Mouse (Mus musculus) kidney, embryonic 16.5 days (tissue): ENCODE measurements at regions not wholly inside any gene's neighbourhood (a gene's known extent, or its start where the extent isn't known, plus 50 kb on each side); places are given as distances from the start of the nearest gene placed in this dataset.
"Not testable (repeated sequence)": the region's sequence is repeated elsewhere in the genome, so short reads cannot be mapped to it uniquely, and the experiment has no call there.

Experiments used
- ATAC-seq: fragments of 200-750 bp; cut with Nextera tagmentation; 2 replicates; pipeline ENCODE4 v1.8.0; 2017; ENCODE audit warnings: moderate TSS enrichment; ENCODE audit not compliant: low FRiP score, low TSS enrichment
- H3K27ac ChIP-seq: fragments of 300-500 bp; sonication (generic); 2 replicates; pipeline ENCODE4 v1.5.1; 2014; ENCODE audit warnings: low read length
- H3K27me3 ChIP-seq: fragments of 300-500 bp; sonication (generic); 2 replicates; pipeline ENCODE4 v1.6.1; 2014; ENCODE audit warnings: low read length, control low read depth, mixed read lengths; ENCODE audit not compliant: insufficient read depth
- H3K36me3 ChIP-seq: fragments of 300-500 bp; sonication (generic); 2 replicates; pipeline ENCODE4 v1.6.1; 2014; ENCODE audit warnings: low read length, control low read depth, mixed read lengths; ENCODE audit not compliant: insufficient read depth
- H3K4me1 ChIP-seq: fragments of 300-500 bp; sonication (generic); 2 replicates; pipeline ENCODE4 v1.6.1; 2014; ENCODE audit warnings: low read length, control low read depth, mixed read lengths; ENCODE audit not compliant: insufficient read depth
- H3K4me2 ChIP-seq: fragments of 300-500 bp; sonication (generic); replicated peaks from 2 replicates; pipeline ENCODE4 v1.6.1; 2014; ENCODE audit warnings: low read depth, low read length
- H3K4me3 ChIP-seq: fragments of 300-500 bp; sonication (generic); 2 replicates; pipeline ENCODE4 v1.5.1; 2014; ENCODE audit warnings: mild to moderate bottlenecking, low read length
- H3K9ac ChIP-seq: fragments of 300-500 bp; sonication (generic); replicated peaks from 2 replicates; pipeline ENCODE4 v1.6.1; 2014; ENCODE audit warnings: low read length
- H3K9me3 ChIP-seq: fragments of 300-500 bp; sonication (generic); 2 replicates; pipeline ENCODE4 v1.6.1; 2016; ENCODE audit warnings: low read length, control low read depth
- WGBS: fragments of 180-500 bp; shearing (Covaris S2); extraction: QIAGEN DNeasy Blood & Tissue Kit; methylation state at CpG from one replicate; pipeline ENCODE4 v1.1.7; 2014; 5-methylcytosine and 5-hydroxymethylcytosine counted together

GRCm38 (mm10) chr14:53684100-53684499 is 569.8 kb downstream of the Dad1 start:
- not testable (repeated sequence) for ATAC-seq, H3K4me2 ChIP-seq, H3K4me3 ChIP-seq, H3K27ac ChIP-seq, H3K36me3 ChIP-seq, H3K4me1 ChIP-seq, H3K27me3 ChIP-seq, H3K9me3 ChIP-seq, H3K9ac ChIP-seq
- WGBS, result 66% methylated on average over 4 of the region's 4 CpGs

DNA sequence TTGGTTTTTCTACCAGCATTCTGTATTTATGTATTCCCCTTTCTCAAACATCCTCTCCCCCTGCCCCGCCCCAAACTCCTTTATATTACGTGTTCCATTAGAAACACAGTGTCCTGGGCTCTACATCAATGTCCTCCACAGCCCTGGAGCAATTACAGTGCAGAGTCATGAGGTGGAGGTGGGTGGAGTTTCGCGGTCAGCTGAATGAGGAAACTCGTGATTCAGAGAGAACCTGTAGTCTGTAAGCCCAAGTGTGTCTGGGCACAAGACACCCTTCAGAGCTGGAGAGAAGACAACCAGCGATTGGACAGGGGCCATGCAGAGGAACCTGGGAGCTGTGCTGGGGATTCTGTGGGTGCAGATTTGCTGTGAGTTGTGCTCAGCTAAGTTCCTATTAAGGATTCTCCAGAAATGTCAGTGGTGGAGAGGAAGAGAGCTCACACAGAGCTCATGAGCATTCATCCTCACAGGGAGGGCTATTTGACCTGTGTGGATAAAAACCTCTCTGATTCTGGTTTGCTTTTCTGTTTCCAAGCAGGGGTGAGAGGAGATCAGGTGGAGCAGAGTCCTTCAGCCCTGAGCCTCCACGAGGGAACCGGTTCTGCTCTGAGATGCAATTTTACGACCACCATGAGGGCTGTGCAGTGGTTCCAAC is 570.4 kb downstream of the Dad1 start:
- H3K4me3 ChIP-seq, H3K36me3 ChIP-seq, H3K27me3 ChIP-seq, H3K27ac ChIP-seq, H3K9ac ChIP-seq, H3K9me3 ChIP-seq, H3K4me2 ChIP-seq, ATAC-seq, H3K4me1 ChIP-seq: not testable (repeated sequence)
- 58% methylated on average over 9 of the region's 9 CpGs for WGBS

- not testable (repeated sequence) for H3K4me2 ChIP-seq, ATAC-seq, H3K27ac ChIP-seq, H3K36me3 ChIP-seq, H3K4me1 ChIP-seq, H3K9me3 ChIP-seq, H3K9ac ChIP-seq, H3K27me3 ChIP-seq, H3K4me3 ChIP-seq
- WGBS, result 100% methylated on average over 1 of the region's 1 CpGs
Measured at GRCm38 (mm10) chr14:53682679-53683078, 571.2 kb downstream of the Dad1 start.

- H3K4me1 ChIP-seq, H3K27ac ChIP-seq, ATAC-seq, H3K9ac ChIP-seq, H3K4me3 ChIP-seq, H3K36me3 ChIP-seq, H3K27me3 ChIP-seq, H3K4me2 ChIP-seq, H3K9me3 ChIP-seq: not testable (repeated sequence)
- WGBS, result 85% methylated on average over 5 of the region's 5 CpGs
Measured at GRCm38 (mm10) chr14:53681320-53681719, 572.6 kb downstream of the Dad1 start.

DNA sequence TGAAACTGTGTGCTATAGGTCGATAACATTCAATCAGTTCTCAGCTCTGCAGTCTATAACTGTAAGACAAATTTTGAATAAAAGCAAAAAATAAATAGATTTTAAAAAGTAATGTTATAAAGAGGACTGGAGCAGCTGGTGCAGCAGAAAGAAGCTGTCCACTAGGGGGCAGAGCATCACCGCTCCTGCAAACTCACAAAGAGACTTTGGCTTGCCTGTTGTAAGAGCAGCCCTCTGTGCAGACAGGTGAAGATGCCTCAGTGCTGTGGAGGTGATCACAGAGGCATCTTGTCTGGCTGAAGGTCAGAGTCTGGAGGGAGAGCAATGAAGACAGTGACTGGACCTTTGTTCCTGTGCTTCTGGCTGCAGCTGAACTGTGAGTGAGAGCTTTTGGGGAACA is 588.2 kb downstream of the Dad1 start:
- not testable (repeated sequence) for H3K27ac ChIP-seq, H3K4me2 ChIP-seq, H3K27me3 ChIP-seq, H3K4me1 ChIP-seq, H3K36me3 ChIP-seq, H3K9me3 ChIP-seq, ATAC-seq, H3K4me3 ChIP-seq, H3K9ac ChIP-seq
- 17% methylated on average over 2 of the region's 2 CpGs for WGBS

DNA sequence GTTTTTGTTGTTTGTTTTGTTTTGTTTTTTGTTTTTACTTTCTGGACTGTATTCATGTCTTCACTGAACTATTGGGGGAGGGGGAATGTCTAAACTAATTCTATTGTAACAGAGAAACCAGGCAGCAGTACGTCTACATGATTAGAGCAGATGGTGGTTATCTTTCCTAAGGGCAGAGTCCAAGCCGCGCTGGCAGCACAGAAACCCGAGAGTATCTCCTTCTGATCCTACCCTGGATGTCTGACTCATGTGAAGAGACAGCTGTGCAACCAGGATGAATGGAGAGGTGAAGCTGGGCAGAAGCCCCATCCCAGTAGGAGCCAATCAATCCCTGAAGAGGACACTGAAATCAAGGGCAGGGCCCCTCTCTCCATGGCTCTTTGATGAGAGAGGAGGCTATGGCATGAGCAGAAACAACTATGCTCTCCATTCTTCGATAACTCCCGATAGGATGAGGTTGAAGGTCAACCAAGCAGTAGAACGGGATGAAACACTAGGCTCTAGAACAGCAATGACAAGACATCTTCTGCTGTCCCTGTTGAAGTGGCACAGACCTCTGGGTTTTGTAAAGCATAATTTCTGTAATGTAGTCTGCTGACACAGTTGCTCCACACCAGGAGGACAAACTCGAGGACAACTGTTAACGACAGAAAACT is 591.1 kb downstream of the Dad1 start:
- not testable (repeated sequence) for ATAC-seq, H3K9ac ChIP-seq, H3K9me3 ChIP-seq, H3K4me3 ChIP-seq, H3K36me3 ChIP-seq, H3K27me3 ChIP-seq, H3K4me2 ChIP-seq, H3K4me1 ChIP-seq, H3K27ac ChIP-seq
- WGBS, result 69% methylated on average over 8 of the region's 9 CpGs

- not testable (repeated sequence) for H3K9ac ChIP-seq, H3K27ac ChIP-seq, H3K36me3 ChIP-seq, ATAC-seq, H3K4me2 ChIP-seq, H3K4me3 ChIP-seq, H3K27me3 ChIP-seq, H3K9me3 ChIP-seq, H3K4me1 ChIP-seq
- WGBS, result 92% methylated on average over 3 of the region's 3 CpGs
Measured at GRCm38 (mm10) chr14:53654669-53655068, 599.2 kb downstream of the Dad1 start.

DNA sequence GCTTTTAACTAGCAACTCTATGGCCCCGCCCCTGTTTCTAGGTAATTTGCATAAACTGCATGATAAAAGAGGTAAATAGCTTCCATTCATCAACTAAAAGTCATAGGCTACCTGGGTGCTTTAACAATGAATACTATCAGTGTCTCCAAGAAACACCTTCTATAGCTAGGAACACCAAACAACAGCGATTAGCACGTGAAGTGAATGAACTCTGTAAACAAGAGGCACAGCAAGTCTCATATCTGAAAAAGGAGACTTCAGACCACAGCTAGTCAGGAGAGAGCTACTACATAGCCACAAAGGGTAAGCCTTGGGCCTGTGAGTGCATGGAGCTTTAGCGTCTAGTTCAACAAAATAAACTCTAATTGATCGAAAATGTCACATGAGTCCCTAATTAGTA is 602.8 kb downstream of the Dad1 start:
- not testable (repeated sequence) for H3K9ac ChIP-seq, H3K4me1 ChIP-seq, H3K4me2 ChIP-seq, H3K36me3 ChIP-seq, ATAC-seq, H3K27me3 ChIP-seq, H3K4me3 ChIP-seq, H3K27ac ChIP-seq, H3K9me3 ChIP-seq
- 69% methylated on average over 4 of the region's 5 CpGs for WGBS

- not testable (repeated sequence) for H3K27me3 ChIP-seq, H3K9ac ChIP-seq, H3K9me3 ChIP-seq, H3K27ac ChIP-seq, H3K4me2 ChIP-seq, H3K4me3 ChIP-seq, H3K36me3 ChIP-seq, ATAC-seq, H3K4me1 ChIP-seq
- 89% methylated on average over 2 of the region's 2 CpGs for WGBS
Measured at GRCm38 (mm10) chr14:53649189-53649588, 604.7 kb downstream of the Dad1 start.

DNA sequence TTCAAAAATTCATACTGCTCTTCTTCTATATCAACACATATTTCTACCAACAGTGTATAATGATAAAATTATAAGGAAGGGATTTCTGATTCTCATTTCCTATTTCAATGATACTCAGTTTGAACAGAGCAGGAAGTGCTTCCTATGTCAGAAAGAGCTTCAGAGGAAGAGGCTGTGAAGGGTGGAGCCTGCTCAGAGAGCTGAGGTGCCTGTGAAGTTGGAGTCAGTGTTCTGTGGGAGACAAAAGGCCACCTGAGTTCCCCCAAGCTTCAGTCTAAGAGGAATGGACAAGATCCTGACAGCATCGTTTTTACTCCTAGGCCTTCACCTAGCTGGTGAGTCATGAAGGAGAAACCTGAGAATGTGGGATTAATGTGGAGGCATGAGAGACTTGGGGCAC is 613.5 kb downstream of the Dad1 start:
- not testable (repeated sequence) for H3K9me3 ChIP-seq, H3K27me3 ChIP-seq, H3K4me3 ChIP-seq, H3K9ac ChIP-seq, ATAC-seq, H3K4me2 ChIP-seq, H3K4me1 ChIP-seq, H3K27ac ChIP-seq, H3K36me3 ChIP-seq
- 50% methylated on average over 1 of the region's 1 CpGs for WGBS
